Mouse (Mus musculus): ENCODE data around the gene Mok. TPM values are rescaled to one million over a fixed set of nuclear protein-coding genes. Genes with fewer than 3 reads are reported as not detected.
"Not testable (repeated sequence)": the region's sequence is repeated elsewhere in the genome, so short reads cannot be mapped to it uniquely, and the experiment has no call there.

Mok gene
- polyA plus RNA-seq, 1 experiment: 11.1 TPM

- DNase-seq (ENCODE audit: low read depth): no peak
- TF ChIP-seq POLR2A (IDR thresholded peaks at IDR 0.05; ENCODE audit: borderline replicate concordance, extremely low read depth, insufficient read depth, insufficient read length, poor library complexity, severe bottlenecking) (no peak), CTCF (IDR thresholded peaks at IDR 0.05; ENCODE audit: borderline replicate concordance, extremely low read depth, insufficient read depth, insufficient read length) (no peak)
Measured at GRCm38 (mm10) chr12:110864008-110864407, 23.3 kb upstream of the Mok start.

- TF ChIP-seq POLR2A (IDR thresholded peaks at IDR 0.05; ENCODE audit: borderline replicate concordance, extremely low read depth, insufficient read depth, insufficient read length, poor library complexity, severe bottlenecking): no peak
- TF ChIP-seq CTCF (IDR thresholded peaks at IDR 0.05; ENCODE audit: borderline replicate concordance, extremely low read depth, insufficient read depth, insufficient read length): no peak
- peak; percentile 34 for DNase-seq (ENCODE audit: low read depth)
Measured at GRCm38 (mm10) chr12:110861256-110861655, 20.5 kb upstream of the Mok start.

- no peak for DNase-seq (ENCODE audit: low read depth)
- TF ChIP-seq CTCF (IDR thresholded peaks at IDR 0.05; ENCODE audit: borderline replicate concordance, extremely low read depth, insufficient read depth, insufficient read length) (no peak), POLR2A (IDR thresholded peaks at IDR 0.05; ENCODE audit: borderline replicate concordance, extremely low read depth, insufficient read depth, insufficient read length, poor library complexity, severe bottlenecking) (no peak)
Measured at GRCm38 (mm10) chr12:110860293-110860692, 19.6 kb upstream of the Mok start.

- not testable (repeated sequence) for DNase-seq (ENCODE audit: low read depth)
Measured at GRCm38 (mm10) chr12:110858681-110859080, 17.9 kb upstream of the Mok start.

- no peak for DNase-seq (ENCODE audit: low read depth)
- TF ChIP-seq CTCF (IDR thresholded peaks at IDR 0.05; ENCODE audit: borderline replicate concordance, extremely low read depth, insufficient read depth, insufficient read length): no peak
- TF ChIP-seq POLR2A (IDR thresholded peaks at IDR 0.05; ENCODE audit: borderline replicate concordance, extremely low read depth, insufficient read depth, insufficient read length, poor library complexity, severe bottlenecking): no peak
Measured at GRCm38 (mm10) chr12:110857196-110857595, 16.5 kb upstream of the Mok start.

GRCm38 (mm10) chr12:110854786-110855737 lies 14.3 kb upstream of the Mok start:
- no peak for TF ChIP-seq CTCF (IDR thresholded peaks at IDR 0.05; ENCODE audit: borderline replicate concordance, extremely low read depth, insufficient read depth, insufficient read length)
- no peak for TF ChIP-seq POLR2A (IDR thresholded peaks at IDR 0.05; ENCODE audit: borderline replicate concordance, extremely low read depth, insufficient read depth, insufficient read length, poor library complexity, severe bottlenecking)
- no peak for DNase-seq (ENCODE audit: low read depth)

- TF ChIP-seq CTCF (IDR thresholded peaks at IDR 0.05; ENCODE audit: borderline replicate concordance, extremely low read depth, insufficient read depth, insufficient read length): no peak
- TF ChIP-seq POLR2A (IDR thresholded peaks at IDR 0.05; ENCODE audit: borderline replicate concordance, extremely low read depth, insufficient read depth, insufficient read length, poor library complexity, severe bottlenecking): no peak
- no peak for DNase-seq (ENCODE audit: low read depth)
Measured at GRCm38 (mm10) chr12:110851923-110852322, 11.2 kb upstream of the Mok start.

GRCm38 (mm10) chr12:110851414-110851813 lies 10.7 kb upstream of the Mok start:
- TF ChIP-seq POLR2A (IDR thresholded peaks at IDR 0.05; ENCODE audit: borderline replicate concordance, extremely low read depth, insufficient read depth, insufficient read length, poor library complexity, severe bottlenecking) (no peak), CTCF (IDR thresholded peaks at IDR 0.05; ENCODE audit: borderline replicate concordance, extremely low read depth, insufficient read depth, insufficient read length) (no peak)

GRCm38 (mm10) chr12:110850929-110851256 lies 10.2 kb upstream of the Mok start:
- DNase-seq (ENCODE audit: low read depth): no peak

More at GRCm38 (mm10) chr12:110851414-110851813, 10.7 kb upstream of the Mok start:
- no peak for DNase-seq (ENCODE audit: low read depth)

GRCm38 (mm10) chr12:110850010-110850928 lies 9.5 kb upstream of the Mok start, which contains the start of gene Zfp839:
Gene Zfp839 (plus strand): TSS chr12:110850253.
- DNase-seq (ENCODE audit: low read depth): peak; percentile 86
- TF ChIP-seq POLR2A (IDR thresholded peaks at IDR 0.05; ENCODE audit: borderline replicate concordance, extremely low read depth, insufficient read depth, insufficient read length, poor library complexity, severe bottlenecking) (no peak; the same call in 1 of the 2 replicates), CTCF (IDR thresholded peaks at IDR 0.05; ENCODE audit: borderline replicate concordance, extremely low read depth, insufficient read depth, insufficient read length) (no peak)

More at GRCm38 (mm10) chr12:110850929-110851256, 10.2 kb upstream of the Mok start:
- TF ChIP-seq POLR2A (IDR thresholded peaks at IDR 0.05; ENCODE audit: borderline replicate concordance, extremely low read depth, insufficient read depth, insufficient read length, poor library complexity, severe bottlenecking) (no peak), CTCF (IDR thresholded peaks at IDR 0.05; ENCODE audit: borderline replicate concordance, extremely low read depth, insufficient read depth, insufficient read length) (no peak)

GRCm38 (mm10) chr12:110846191-110846765 lies 5.5 kb upstream of the Mok start:
- TF ChIP-seq CTCF (IDR thresholded peaks at IDR 0.05; ENCODE audit: borderline replicate concordance, extremely low read depth, insufficient read depth, insufficient read length) (no peak), POLR2A (IDR thresholded peaks at IDR 0.05; ENCODE audit: borderline replicate concordance, extremely low read depth, insufficient read depth, insufficient read length, poor library complexity, severe bottlenecking) (no peak)
- no peak for DNase-seq (ENCODE audit: low read depth)
